Mouse (Mus musculus): Measurements from ENCODE around the gene Il12a.
"Not testable (repeated sequence)": the region's sequence is repeated elsewhere in the genome, so short reads cannot be mapped to it uniquely, and the experiment has no call there.

Gene Il12a

GRCm38 (mm10) chr3:68741955-68742354 lies 51.5 kb downstream of the Il12a start:
- in situ Hi-C loops (cut with MseI, MboI), result no loop called here

GRCm38 (mm10) chr3:68742718-68743471 lies 52.5 kb downstream of the Il12a start:
- in situ Hi-C loops (cut with MseI, MboI), result no loop called here

GRCm38 (mm10) chr3:68743472-68743732 lies 53.0 kb downstream of the Il12a start:
- in situ Hi-C loops (cut with MseI, MboI), result no loop called here

- in situ Hi-C loops (cut with MseI, MboI), result no loop called here
Measured at GRCm38 (mm10) chr3:68744162-68744561, 53.7 kb downstream of the Il12a start.

GRCm38 (mm10) chr3:68745033-68745432 lies 54.6 kb downstream of the Il12a start:
- in situ Hi-C loops (cut with MseI, MboI), result no loop called here

- in situ Hi-C loops (cut with MseI, MboI), result not testable (repeated sequence)
Measured at GRCm38 (mm10) chr3:68746282-68746681, 55.8 kb downstream of the Il12a start.
